Mouse (Mus musculus) limb, embryonic 12.5 days (tissue): ENCODE data around the gene Tmem8. TPM values are rescaled to one million over a fixed set of nuclear protein-coding genes. Genes with fewer than 3 reads are reported as not detected.
A peak's percentile ranks its signal among the peaks of the same experiment; 100 is the strongest.

Experiments
- ATAC-seq: fragments of 200-750 bp; cut with Nextera tagmentation; 2 replicates; pipeline ENCODE4 v1.8.0; 2017; ENCODE audit warnings: low read depth, moderate TSS enrichment; ENCODE audit not compliant: insufficient number of reproducible peaks, insufficient read depth, low FRiP score, low TSS enrichment
- H3K27ac ChIP-seq: fragments of 300-500 bp; sonication (generic); 2 replicates; pipeline ENCODE4 v1.5.1; 2016; ENCODE audit warnings: mild to moderate bottlenecking, moderate library complexity
- H3K27me3 ChIP-seq: fragments of 300-500 bp; sonication (generic); 2 replicates; pipeline ENCODE4 v1.6.1; 2016; ENCODE audit warnings: mild to moderate bottlenecking, moderate library complexity
- H3K36me3 ChIP-seq: fragments of 300-500 bp; sonication (generic); 2 replicates; pipeline ENCODE4 v1.6.1; 2016; ENCODE audit warnings: mild to moderate bottlenecking, moderate library complexity
- H3K4me1 ChIP-seq: fragments of 300-500 bp; sonication (generic); replicated peaks from 2 replicates; pipeline ENCODE4 v1.6.1; 2016
- H3K4me2 ChIP-seq: fragments of 300-500 bp; sonication (generic); 2 replicates; pipeline ENCODE4 v1.6.1; 2016; ENCODE audit warnings: mild to moderate bottlenecking, moderate library complexity
- H3K4me3 ChIP-seq: fragments of 300-500 bp; sonication (generic); replicated peaks from 2 replicates; pipeline ENCODE4 v1.5.1; 2016; ENCODE audit warnings: mild to moderate bottlenecking
- H3K9ac ChIP-seq: fragments of 300-500 bp; sonication (generic); replicated peaks from 2 replicates; pipeline ENCODE4 v1.6.1; 2016; ENCODE audit warnings: mild to moderate bottlenecking, moderate library complexity
- H3K9me3 ChIP-seq: fragments of 300-500 bp; sonication (generic); 2 replicates; pipeline ENCODE4 v1.6.1; 2016; ENCODE audit warnings: mild to moderate bottlenecking, moderate library complexity
- WGBS: fragments of 180-500 bp; shearing (Covaris S2); methylation state at CpG from one replicate; pipeline ENCODE4 v1.1.7; 2016; 5-methylcytosine and 5-hydroxymethylcytosine counted together
- polyA plus RNA-seq: library from polyadenylated mRNA; unstranded; fragments of >200 nt; fragmentation: Nextera tagmentation; extraction: Ambion mirVana; gene quantifications from 2 replicates; pipeline ENCODE4 v1.2.1, GENCODE M21; 2016

The Tmem8 gene
- polyA plus RNA-seq = 0.55 and 0.87 TPM in 2 replicates

GRCm38 (mm10) chr17:26113181-26113948 is at the start of gene Tmem8:
Gene Tmem8 (plus strand): TSS chr17:26113299.
- ATAC-seq = peak; percentile 58
- no peaks in the 10 kb centered on the region for H3K9me3 ChIP-seq
- H3K9ac ChIP-seq = peak within 1 kb of the TSS; percentile 71
- H3K4me1 ChIP-seq = peaks cover 17% of the 10 kb centered on the region
- no peak within 1 kb of the TSS for H3K27ac ChIP-seq
- peak within 1 kb of the TSS; percentile 65 for H3K4me3 ChIP-seq
- no peaks in the 10 kb centered on the region for H3K36me3 ChIP-seq
- H3K27me3 ChIP-seq = peaks cover 84% of the 10 kb centered on the region
- under 1% methylated on average over 48 of the region's 75 CpGs for WGBS
- H3K4me2 ChIP-seq = peak within 1 kb of the TSS; percentile 99

GRCm38 (mm10) chr17:26064916-26065315 is 48.2 kb upstream of the Tmem8 start:
- 90% methylated on average over 6 of the region's 6 CpGs for WGBS
- H3K9ac ChIP-seq = no peak overlapping the region
- H3K27ac ChIP-seq = no peak overlapping the region
- no peak overlapping the region for H3K4me3 ChIP-seq
- no peaks in the 10 kb centered on the region for H3K9me3 ChIP-seq
- ATAC-seq = no peak
- peaks cover 9% of the 10 kb centered on the region for H3K27me3 ChIP-seq
- no peak overlapping the region for H3K4me2 ChIP-seq
- peaks cover 38% of the 10 kb centered on the region for H3K4me1 ChIP-seq
- peaks cover 28% of the 10 kb centered on the region for H3K36me3 ChIP-seq

- peak overlapping the region; percentile 99 for H3K4me2 ChIP-seq
- ATAC-seq = no peak
- H3K4me1 ChIP-seq = peaks cover 36% of the 10 kb centered on the region
- H3K9ac ChIP-seq = no peak overlapping the region
- H3K27me3 ChIP-seq = peaks cover 21% of the 10 kb centered on the region
- WGBS = 95% methylated on average over 7 of the region's 7 CpGs
- no peak overlapping the region for H3K27ac ChIP-seq
- H3K9me3 ChIP-seq = no peaks in the 10 kb centered on the region
- H3K36me3 ChIP-seq = peaks cover 28% of the 10 kb centered on the region
- peak overlapping the region; percentile 88 for H3K4me3 ChIP-seq
Observed at GRCm38 (mm10) chr17:26066488-26067020, 46.5 kb upstream of the Tmem8 start.

GRCm38 (mm10) chr17:26068024-26068830 is 44.9 kb upstream of the Tmem8 start:
- no peak for ATAC-seq
- Histone ChIP-seq H3K4me2 (peak overlapping the region; percentile 99), H3K9me3 (no peaks in the 10 kb centered on the region), H3K9ac (peak overlapping the region; percentile 82), H3K4me3 (peak overlapping the region; percentile 88), H3K27ac (no peak overlapping the region), H3K36me3 (peaks cover 23% of the 10 kb centered on the region), H3K27me3 (peaks cover 25% of the 10 kb centered on the region), H3K4me1 (peaks cover 36% of the 10 kb centered on the region)
- WGBS = under 1% methylated on average over 44 of the region's 44 CpGs

- under 1% methylated on average over 94 of the region's 94 CpGs for WGBS
- peak within 1 kb of the TSS; percentile 64 for H3K27ac ChIP-seq
- H3K36me3 ChIP-seq = peaks cover 23% of the 10 kb centered on the region
- no peaks in the 10 kb centered on the region for H3K9me3 ChIP-seq
- H3K4me1 ChIP-seq = peaks cover 36% of the 10 kb centered on the region
- H3K9ac ChIP-seq = peak within 1 kb of the TSS; percentile 82
- peaks cover 25% of the 10 kb centered on the region for H3K27me3 ChIP-seq
- ATAC-seq = peak; percentile 89
- peak within 1 kb of the TSS; percentile 88 for H3K4me3 ChIP-seq
- peak within 1 kb of the TSS; percentile 99 for H3K4me2 ChIP-seq
Observed at GRCm38 (mm10) chr17:26068831-26069739, 44.0 kb upstream of the Tmem8 start, which contains the start of gene Rab11fip3. Gene Rab11fip3 (minus strand): TSS chr17:26069555.

GRCm38 (mm10) chr17:26070136-26070535 is 43.0 kb upstream of the Tmem8 start:
- no peak for ATAC-seq
- Histone ChIP-seq H3K27ac (no peak overlapping the region), H3K9ac (no peak overlapping the region; the same call in 1 of the 2 replicates), H3K9me3 (no peaks in the 10 kb centered on the region), H3K4me2 (peak overlapping the region; percentile 99), H3K4me1 (peaks cover 36% of the 10 kb centered on the region), H3K36me3 (peaks cover 12% of the 10 kb centered on the region), H3K27me3 (peaks cover 25% of the 10 kb centered on the region), H3K4me3 (peak overlapping the region; percentile 88)
- WGBS = 37% methylated on average over 6 of the region's 6 CpGs

- Histone ChIP-seq H3K9me3 (no peaks in the 10 kb centered on the region), H3K4me2 (no peak overlapping the region), H3K4me3 (no peak overlapping the region), H3K36me3 (no peaks in the 10 kb centered on the region), H3K9ac (no peak overlapping the region), H3K27ac (no peak overlapping the region), H3K4me1 (no peaks in the 10 kb centered on the region), H3K27me3 (peaks cover 18% of the 10 kb centered on the region)
- WGBS = 64% methylated on average over 3 of the region's 3 CpGs
- no peak for ATAC-seq
Observed at GRCm38 (mm10) chr17:26075246-26075645, 37.9 kb upstream of the Tmem8 start.

- no peaks in the 10 kb centered on the region for H3K9me3 ChIP-seq
- no peak for ATAC-seq
- no peak overlapping the region for H3K4me3 ChIP-seq
- peaks cover 16% of the 10 kb centered on the region for H3K36me3 ChIP-seq
- H3K27me3 ChIP-seq = 0 out of 2 replicates have a peak, but pooled peaks cover 4% of the 10 kb centered on the region
- no peaks in the 10 kb centered on the region for H3K4me1 ChIP-seq
- 86% methylated on average over 2 of the region's 2 CpGs for WGBS
- H3K27ac ChIP-seq = no peak overlapping the region
- no peak overlapping the region for H3K4me2 ChIP-seq
- no peak overlapping the region for H3K9ac ChIP-seq
Observed at GRCm38 (mm10) chr17:26078851-26079250, 34.2 kb upstream of the Tmem8 start.

GRCm38 (mm10) chr17:26080867-26081266 is 32.2 kb upstream of the Tmem8 start:
- H3K27ac ChIP-seq = no peak overlapping the region
- WGBS = 40% methylated on average over 2 of the region's 2 CpGs
- H3K4me3 ChIP-seq = no peak overlapping the region
- peaks cover 23% of the 10 kb centered on the region for H3K36me3 ChIP-seq
- H3K9me3 ChIP-seq = no peaks in the 10 kb centered on the region
- no peak for ATAC-seq
- H3K4me1 ChIP-seq = no peaks in the 10 kb centered on the region
- no peaks in the 10 kb centered on the region for H3K27me3 ChIP-seq
- H3K9ac ChIP-seq = no peak overlapping the region
- no peak overlapping the region for H3K4me2 ChIP-seq

- H3K27ac ChIP-seq = no peak overlapping the region
- H3K4me1 ChIP-seq = no peaks in the 10 kb centered on the region
- H3K4me3 ChIP-seq = no peak overlapping the region
- H3K4me2 ChIP-seq = no peak overlapping the region
- peaks cover 31% of the 10 kb centered on the region for H3K36me3 ChIP-seq
- 92% methylated on average over 9 of the region's 9 CpGs for WGBS
- no peaks in the 10 kb centered on the region for H3K9me3 ChIP-seq
- ATAC-seq = no peak
- H3K27me3 ChIP-seq = no peaks in the 10 kb centered on the region
- no peak overlapping the region for H3K9ac ChIP-seq
Observed at GRCm38 (mm10) chr17:26087059-26087564, 26.0 kb upstream of the Tmem8 start.
